Mouse (Mus musculus): ENCODE measurements around the gene Prkar2b. TPM values are rescaled to one million over a fixed set of nuclear protein-coding genes. Genes with fewer than 3 reads are reported as not detected.

Prkar2b gene
- total and polyA plus RNA-seq, 2 experiments from 2014 or later = 102 to 124 TPM

DNA sequence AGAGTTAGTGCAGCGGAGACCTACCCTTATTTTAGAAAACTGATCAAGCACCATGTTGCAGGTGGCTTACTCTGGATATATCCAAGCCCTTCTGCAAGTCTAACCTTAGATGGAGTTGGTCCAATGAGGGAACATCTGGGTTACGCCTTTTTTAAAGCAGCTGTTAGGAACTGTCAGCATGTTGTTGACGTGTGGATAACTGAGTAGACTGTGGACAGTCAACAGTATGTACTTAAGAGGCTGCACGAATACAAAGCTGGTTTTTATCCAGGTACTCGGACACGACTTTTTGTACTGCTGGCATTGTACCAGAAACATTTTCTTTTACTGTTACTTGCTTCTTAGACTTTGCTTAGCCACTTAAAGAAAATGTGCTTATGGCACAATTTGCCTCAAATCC, 27.6 kb downstream of the Prkar2b start:
- Histone ChIP-seq H3K4me1 (ENCODE audit: insufficient read depth, low read length) (no peaks in the 10 kb centered on the region), H3K9me3 (ENCODE audit: low read length) (no peaks in the 10 kb centered on the region), H3K27ac (no peak overlapping the region), H3K4me3 (ENCODE audit: low read length) (no peak overlapping the region), H3K27me3 (ENCODE audit: insufficient read depth, low read length) (no peaks in the 10 kb centered on the region), H3K9ac (replicated peaks; ENCODE audit: low read length) (no peak overlapping the region), H3K36me3 (ENCODE audit: insufficient read depth, low read length) (no peaks in the 10 kb centered on the region), H3K4me2 (ENCODE audit: low read depth, low read length) (no peak overlapping the region)
- TF ChIP-seq CTCF (IDR thresholded peaks at IDR 0.05; ENCODE audit: low read depth) = no peak
- ATAC-seq = no peak
- 76% methylated on average over 6 of the region's 6 CpGs for WGBS
- no peak for DNase-seq (ENCODE audit: low spot score)

DNA sequence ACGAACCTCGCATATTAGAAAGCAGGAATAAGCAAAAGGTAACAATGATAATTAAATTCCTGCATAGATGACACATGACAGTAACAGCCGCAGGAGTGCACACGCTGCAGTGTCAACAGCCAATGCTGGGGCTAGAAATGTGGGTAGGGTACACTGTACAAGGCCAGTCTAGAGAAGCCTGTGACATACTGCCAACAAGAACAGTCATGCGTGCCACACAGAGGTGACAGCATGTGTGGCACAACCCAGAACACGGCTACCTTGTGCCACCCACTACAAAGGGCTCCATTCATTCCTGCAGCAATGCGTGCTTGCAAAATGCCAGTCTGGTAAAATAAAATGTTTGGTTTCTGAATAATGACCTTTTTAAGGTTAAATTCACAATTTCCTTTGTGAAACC, 28.2 kb downstream of the Prkar2b start:
- WGBS = 88% methylated on average over 7 of the region's 7 CpGs
- ATAC-seq (no peak), DNase-seq (ENCODE audit: low spot score) (no peak)
- no peak overlapping the region for H3K27ac ChIP-seq
- H3K27me3 ChIP-seq (ENCODE audit: insufficient read depth, low read length) = no peaks in the 10 kb centered on the region
- no peak overlapping the region for H3K4me2 ChIP-seq (ENCODE audit: low read depth, low read length)
- H3K9me3 ChIP-seq (ENCODE audit: low read length) = no peaks in the 10 kb centered on the region
- no peak overlapping the region for H3K4me3 ChIP-seq (ENCODE audit: low read length)
- H3K4me1 ChIP-seq (ENCODE audit: insufficient read depth, low read length) = no peaks in the 10 kb centered on the region
- H3K36me3 ChIP-seq (ENCODE audit: insufficient read depth, low read length) = no peaks in the 10 kb centered on the region
- no peak for TF ChIP-seq CTCF (IDR thresholded peaks at IDR 0.05; ENCODE audit: low read depth)
- no peak overlapping the region for H3K9ac ChIP-seq (replicated peaks; ENCODE audit: low read length)

DNA sequence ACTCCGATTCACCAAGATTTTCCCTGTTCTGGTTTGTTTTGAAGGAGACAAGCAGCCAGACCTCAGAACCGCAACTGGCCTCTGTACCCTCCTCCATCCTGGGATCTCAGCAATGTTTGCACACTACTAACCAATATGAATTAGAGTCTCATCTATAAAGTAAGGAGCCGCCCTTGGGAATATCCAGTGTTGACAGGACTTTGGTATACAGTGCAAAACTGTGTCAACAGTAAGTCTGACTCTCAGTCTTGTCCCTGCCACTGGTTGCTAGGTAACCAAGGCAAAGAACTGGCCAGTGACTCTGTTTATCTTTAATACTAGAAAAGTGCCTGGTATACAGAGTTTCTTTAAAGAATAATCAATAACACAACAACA, 42.7 kb downstream of the Prkar2b start:
- Histone ChIP-seq H3K4me2 (ENCODE audit: low read depth, low read length) (no peak overlapping the region), H3K9me3 (ENCODE audit: low read length) (no peaks in the 10 kb centered on the region), H3K27me3 (ENCODE audit: insufficient read depth, low read length) (no peaks in the 10 kb centered on the region), H3K9ac (replicated peaks; ENCODE audit: low read length) (no peak overlapping the region), H3K4me3 (ENCODE audit: low read length) (no peak overlapping the region), H3K36me3 (ENCODE audit: insufficient read depth, low read length) (no peaks in the 10 kb centered on the region), H3K4me1 (ENCODE audit: insufficient read depth, low read length) (peaks cover 4% of the 10 kb centered on the region; the same call in 1 of the 2 replicates), H3K27ac (no peak overlapping the region)
- no peak for TF ChIP-seq CTCF (IDR thresholded peaks at IDR 0.05; ENCODE audit: low read depth)
- ATAC-seq = no peak
- DNase-seq (ENCODE audit: low spot score) = no peak
- WGBS = 74% methylated on average over 3 of the region's 3 CpGs

GRCm38 (mm10) chr12:32017636-32018375, 43.3 kb downstream of the Prkar2b start:
- no peaks in the 10 kb centered on the region for H3K9me3 ChIP-seq (ENCODE audit: low read length)
- no peak overlapping the region for H3K27ac ChIP-seq
- H3K4me3 ChIP-seq (ENCODE audit: low read length) = no peak overlapping the region
- no peak for ATAC-seq
- WGBS = 67% methylated on average over 7 of the region's 7 CpGs
- H3K4me1 ChIP-seq (ENCODE audit: insufficient read depth, low read length) = peaks cover 4% of the 10 kb centered on the region; the same call in 1 of the 2 replicates
- H3K9ac ChIP-seq (replicated peaks; ENCODE audit: low read length) = no peak overlapping the region
- DNase-seq (ENCODE audit: low spot score) = no peak
- no peak for TF ChIP-seq CTCF (IDR thresholded peaks at IDR 0.05; ENCODE audit: low read depth)
- H3K27me3 ChIP-seq (ENCODE audit: insufficient read depth, low read length) = no peaks in the 10 kb centered on the region
- H3K36me3 ChIP-seq (ENCODE audit: insufficient read depth, low read length) = no peaks in the 10 kb centered on the region
- no peak overlapping the region for H3K4me2 ChIP-seq (ENCODE audit: low read depth, low read length)

- ATAC-seq = no peak
- H3K27ac ChIP-seq = no peak overlapping the region
- H3K4me3 ChIP-seq (ENCODE audit: low read length) = no peak overlapping the region
These were observed 44.6 kb downstream of the Prkar2b start for GRCm38 (mm10) chr12:32016472-32016871.

GRCm38 (mm10) chr12:32015268-32015769, 45.8 kb downstream of the Prkar2b start:
- H3K36me3 ChIP-seq (ENCODE audit: insufficient read depth, low read length) = no peaks in the 10 kb centered on the region
- DNase-seq (ENCODE audit: low spot score) (no peak), ATAC-seq (peak; percentile 53)
- H3K9ac ChIP-seq (replicated peaks; ENCODE audit: low read length) = no peak overlapping the region
- TF ChIP-seq CTCF (IDR thresholded peaks at IDR 0.05; ENCODE audit: low read depth) = no peak
- no peak overlapping the region for H3K4me2 ChIP-seq (ENCODE audit: low read depth, low read length)
- WGBS = 37% methylated on average over 6 of the region's 6 CpGs
- 0 out of 2 replicates have a peak, but pooled peaks cover under 1% of the 10 kb centered on the region for H3K9me3 ChIP-seq (ENCODE audit: low read length)
- H3K27me3 ChIP-seq (ENCODE audit: insufficient read depth, low read length) = no peaks in the 10 kb centered on the region
- H3K4me3 ChIP-seq (ENCODE audit: low read length) = no peak overlapping the region
- no peak overlapping the region for H3K27ac ChIP-seq
- H3K4me1 ChIP-seq (ENCODE audit: insufficient read depth, low read length) = peaks cover 4% of the 10 kb centered on the region; the same call in 1 of the 2 replicates

More at GRCm38 (mm10) chr12:32016472-32016871, 44.6 kb downstream of the Prkar2b start:
- H3K36me3 ChIP-seq (ENCODE audit: insufficient read depth, low read length) = no peaks in the 10 kb centered on the region
- no peaks in the 10 kb centered on the region for H3K27me3 ChIP-seq (ENCODE audit: insufficient read depth, low read length)
- no peak overlapping the region for H3K9ac ChIP-seq (replicated peaks; ENCODE audit: low read length)
- WGBS = 85% methylated on average over 6 of the region's 6 CpGs
- peaks cover 4% of the 10 kb centered on the region; the same call in 1 of the 2 replicates for H3K4me1 ChIP-seq (ENCODE audit: insufficient read depth, low read length)
- H3K9me3 ChIP-seq (ENCODE audit: low read length) = no peaks in the 10 kb centered on the region
- no peak for DNase-seq (ENCODE audit: low spot score)
- no peak for TF ChIP-seq CTCF (IDR thresholded peaks at IDR 0.05; ENCODE audit: low read depth)
- H3K4me2 ChIP-seq (ENCODE audit: low read depth, low read length) = no peak overlapping the region

DNA sequence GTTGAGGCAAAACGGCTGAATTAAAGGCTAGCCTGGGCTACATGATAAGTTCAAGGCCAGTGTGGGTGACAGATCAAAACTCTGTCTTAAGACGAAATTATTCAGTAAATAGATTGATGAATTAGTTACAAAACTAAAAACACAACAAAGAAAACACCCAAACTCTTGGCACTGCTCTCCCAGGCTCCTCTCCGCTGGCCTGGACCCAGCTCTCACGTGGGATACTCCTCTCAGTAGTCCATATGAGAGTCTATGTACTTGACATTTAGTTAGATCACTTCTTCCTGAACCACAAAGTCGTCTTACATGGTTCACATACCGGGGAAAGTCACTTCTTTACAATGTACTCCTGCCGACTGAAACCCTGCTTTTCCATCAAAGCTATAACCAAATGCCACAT, 46.3 kb downstream of the Prkar2b start:
- Histone ChIP-seq H3K4me3 (ENCODE audit: low read length) (no peak overlapping the region), H3K9me3 (ENCODE audit: low read length) (0 out of 2 replicates have a peak, but pooled peaks cover 3% of the 10 kb centered on the region), H3K27me3 (ENCODE audit: insufficient read depth, low read length) (no peaks in the 10 kb centered on the region), H3K36me3 (ENCODE audit: insufficient read depth, low read length) (no peaks in the 10 kb centered on the region), H3K4me2 (ENCODE audit: low read depth, low read length) (no peak overlapping the region), H3K27ac (no peak overlapping the region), H3K4me1 (ENCODE audit: insufficient read depth, low read length) (peaks cover 4% of the 10 kb centered on the region; the same call in 1 of the 2 replicates), H3K9ac (replicated peaks; ENCODE audit: low read length) (no peak overlapping the region)
- TF ChIP-seq CTCF (IDR thresholded peaks at IDR 0.05; ENCODE audit: low read depth) = no peak
- no peak for DNase-seq (ENCODE audit: low spot score)
- 56% methylated on average over 7 of the region's 7 CpGs for WGBS
- ATAC-seq = no peak
